Mouse (Mus musculus): ENCODE results near the gene Slc7a4.
"Not testable (repeated sequence)": the region's sequence is repeated elsewhere in the genome, so short reads cannot be mapped to it uniquely, and the experiment has no call there.

Slc7a4 gene

DNA sequence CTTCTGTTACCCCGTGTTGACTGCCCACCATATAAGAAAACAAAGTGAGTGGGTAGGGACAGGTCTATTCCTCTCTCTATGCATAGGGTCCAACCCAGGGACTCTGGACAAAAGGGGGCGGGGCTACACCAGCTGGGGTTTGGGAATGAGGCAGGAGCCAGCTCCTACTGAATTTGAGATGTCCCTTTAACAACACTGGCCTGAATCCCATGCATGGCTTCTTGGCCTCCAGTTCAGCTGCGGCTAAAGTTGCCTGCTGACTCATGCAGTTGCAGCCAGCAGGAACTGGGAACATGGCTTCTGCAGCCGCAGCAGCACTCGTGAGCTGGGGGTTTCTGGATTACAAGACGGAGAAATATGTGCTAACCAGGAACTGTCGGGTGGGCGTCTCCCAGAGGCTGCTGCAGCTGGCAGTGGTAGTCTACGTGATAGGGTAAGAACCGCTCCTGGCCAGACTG is 21.2 kb downstream of the Slc7a4 start, which contains the start of gene P2rx6:
P2rx6 (plus strand) TSS at position 135 of the 458 bp plus-strand sequence.
- no peak for DNase-seq (ENCODE audit: low spot score in 2 of 2)

DNA sequence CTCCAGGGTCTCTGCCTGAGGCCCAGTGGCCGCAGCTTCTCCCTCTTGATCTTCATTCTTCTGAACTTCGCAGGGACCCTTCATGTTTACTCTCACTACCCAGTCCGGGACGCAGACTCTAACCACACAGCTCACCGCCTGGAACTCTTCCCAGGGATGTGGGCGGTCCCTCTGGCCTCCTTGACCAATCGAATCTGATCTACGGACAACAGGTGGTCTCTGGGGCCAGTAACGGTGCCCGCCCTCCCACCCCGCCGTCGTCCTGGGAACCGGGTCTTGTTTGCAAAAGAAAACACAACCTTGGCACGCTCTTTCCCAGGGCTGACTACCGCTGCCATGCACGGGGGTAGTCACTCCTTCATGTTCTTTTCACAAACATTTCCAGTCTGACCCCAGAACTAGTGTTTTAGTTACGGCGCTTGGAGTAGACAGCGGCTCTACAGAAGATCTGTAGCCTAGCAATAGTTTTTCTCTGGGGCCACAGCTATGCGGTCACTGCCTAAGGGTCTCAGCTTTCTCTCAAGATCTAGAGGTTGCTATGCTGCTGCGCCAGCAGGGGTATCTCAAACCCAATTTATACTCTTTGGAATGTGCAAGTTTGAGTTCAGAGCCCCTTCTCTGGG is 21.8 kb downstream of the Slc7a4 start, which contains the start of gene Lrrc74b:
Lrrc74b (minus strand) TSS at position 120 of the 623 bp plus-strand sequence.
- DNase-seq (ENCODE audit: low spot score in 2 of 2), result no peak

DNA sequence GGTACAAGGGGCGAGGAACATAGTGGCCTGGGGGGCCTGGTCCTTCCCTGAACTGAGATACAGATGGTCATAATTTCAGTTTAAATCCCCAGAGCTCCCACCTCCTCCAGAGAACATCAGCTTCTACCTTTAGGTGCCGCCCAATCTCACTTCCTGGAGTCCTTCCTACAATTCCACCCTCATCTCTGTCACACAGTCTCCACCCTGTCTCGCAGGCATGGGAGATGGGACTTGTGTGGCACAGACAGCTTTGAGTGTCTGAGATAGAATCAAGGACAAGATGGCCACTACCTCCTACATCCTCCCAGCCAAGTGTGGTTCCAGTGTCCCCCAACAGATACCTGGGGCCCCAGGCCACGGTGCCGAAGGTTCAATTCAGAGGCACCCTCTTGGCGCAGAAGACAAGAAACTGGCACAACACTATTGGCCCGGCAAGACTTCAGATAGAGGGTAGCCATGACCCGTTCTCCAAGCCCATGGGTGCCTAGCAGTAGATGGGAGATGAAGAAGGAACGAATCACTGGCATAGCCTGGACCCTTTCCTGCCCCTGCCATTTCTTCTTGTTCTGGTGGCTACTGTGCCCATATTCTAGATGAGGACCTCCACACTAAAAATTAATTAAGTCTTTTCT is 23.5 kb downstream of the Slc7a4 start:
- DNase-seq (ENCODE audit: low spot score in 2 of 2), result no peak

- DNase-seq (ENCODE audit: low spot score in 2 of 2), result no peak
These were observed 24.2 kb downstream of the Slc7a4 start for GRCm38 (mm10) chr16:17558811-17559210.

DNA sequence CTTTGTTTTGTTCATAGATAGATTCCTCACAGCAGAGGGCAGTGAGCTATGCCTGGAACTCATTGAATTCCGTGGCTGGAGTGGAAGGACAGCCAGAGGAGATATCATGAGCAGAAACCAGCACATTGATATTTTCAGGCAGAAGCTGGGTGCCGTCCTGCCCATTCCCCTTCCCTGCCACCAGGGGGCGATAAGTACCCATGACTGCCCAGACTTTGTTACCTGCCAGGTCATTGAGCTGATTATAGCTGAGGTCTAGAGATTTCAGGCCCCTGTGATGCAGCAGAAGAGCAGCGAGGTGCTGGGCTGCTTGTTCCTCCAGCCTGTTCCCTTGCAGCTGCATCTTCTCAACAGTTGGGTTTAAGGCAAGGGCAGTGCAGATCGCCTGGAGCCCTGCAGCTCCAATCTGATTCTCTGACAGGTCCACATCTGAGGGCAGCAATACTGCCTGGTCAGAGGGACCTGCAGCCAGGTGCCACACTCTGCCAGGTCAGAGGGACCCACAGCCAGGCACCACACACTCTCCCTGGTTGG is 25.0 kb downstream of the Slc7a4 start:
- DNase-seq (ENCODE audit: low spot score in 2 of 2), result peak; percentile 35 to 47

GRCm38 (mm10) chr16:17556907-17557306 is 26.1 kb downstream of the Slc7a4 start:
- no peak for DNase-seq (ENCODE audit: low spot score in 2 of 2)

DNA sequence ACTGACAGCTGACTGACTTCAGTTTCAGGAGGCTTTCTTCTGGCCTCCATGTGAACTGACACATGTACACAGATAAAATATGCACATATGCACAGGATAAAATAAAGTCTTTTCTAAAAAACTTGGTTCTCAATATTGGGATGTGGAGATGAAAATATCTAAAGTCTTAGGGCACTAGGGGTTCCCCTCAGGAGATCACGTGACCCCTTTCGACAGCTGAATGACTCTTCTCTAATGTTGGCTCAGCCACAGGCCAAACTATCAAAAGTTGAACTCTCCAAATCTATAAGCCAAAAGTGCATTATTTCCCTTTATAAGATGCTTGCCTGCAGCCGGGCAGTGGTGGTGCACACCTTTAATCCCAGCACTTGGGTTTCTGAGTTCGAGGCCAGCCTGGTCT is 26.8 kb downstream of the Slc7a4 start:
- no peak for DNase-seq (ENCODE audit: low spot score in 2 of 2)

GRCm38 (mm10) chr16:17554702-17555101 is 28.3 kb downstream of the Slc7a4 start:
- not testable (repeated sequence) for DNase-seq (ENCODE audit: low spot score in 2 of 2)

GRCm38 (mm10) chr16:17553910-17554685 is 28.9 kb downstream of the Slc7a4 start:
- DNase-seq (ENCODE audit: low spot score in 2 of 2), result peak; percentile 65 to 73

- no peak for DNase-seq (ENCODE audit: low spot score in 2 of 2)
These were observed 30.2 kb downstream of the Slc7a4 start for GRCm38 (mm10) chr16:17552837-17553236.

- DNase-seq (ENCODE audit: low spot score in 2 of 2), result no peak
These were observed 40.4 kb downstream of the Slc7a4 start for GRCm38 (mm10) chr16:17542632-17543031.

DNA sequence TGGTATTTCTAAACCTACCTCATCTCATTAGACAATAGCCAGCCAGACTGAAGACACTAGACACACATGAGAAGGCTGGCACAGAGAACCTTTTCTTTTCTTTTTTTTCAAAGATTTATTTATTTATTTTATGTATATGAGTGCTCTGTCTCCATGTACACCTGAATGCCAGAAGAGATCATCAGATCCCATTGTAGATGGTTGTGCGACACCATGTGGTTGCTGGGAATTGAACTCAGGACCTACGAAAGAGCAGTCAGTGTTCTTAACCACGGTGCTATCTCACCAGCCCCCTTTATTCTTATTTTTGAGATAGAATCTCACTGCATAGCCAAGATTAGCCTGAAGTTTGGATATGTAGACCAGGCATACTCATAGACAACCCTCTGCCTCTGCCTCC is 46.4 kb downstream of the Slc7a4 start:
- no peak for DNase-seq (ENCODE audit: low spot score in 2 of 2)

GRCm38 (mm10) chr16:17532676-17533329 is 50.2 kb downstream of the Slc7a4 start:
- DNase-seq (ENCODE audit: low spot score in 2 of 2), result no peak

GRCm38 (mm10) chr16:17532271-17532670 is 50.7 kb downstream of the Slc7a4 start:
- DNase-seq (ENCODE audit: low spot score in 2 of 2), result peak; percentile 34 to 42

GRCm38 (mm10) chr16:17530640-17531288 is 52.2 kb downstream of the Slc7a4 start, which contains the start of gene Thap7:
Gene Thap7, minus strand, starts transcription at chr16:17531136.
- peak; percentile 95 to 97 for DNase-seq (ENCODE audit: low spot score in 2 of 2)

DNA sequence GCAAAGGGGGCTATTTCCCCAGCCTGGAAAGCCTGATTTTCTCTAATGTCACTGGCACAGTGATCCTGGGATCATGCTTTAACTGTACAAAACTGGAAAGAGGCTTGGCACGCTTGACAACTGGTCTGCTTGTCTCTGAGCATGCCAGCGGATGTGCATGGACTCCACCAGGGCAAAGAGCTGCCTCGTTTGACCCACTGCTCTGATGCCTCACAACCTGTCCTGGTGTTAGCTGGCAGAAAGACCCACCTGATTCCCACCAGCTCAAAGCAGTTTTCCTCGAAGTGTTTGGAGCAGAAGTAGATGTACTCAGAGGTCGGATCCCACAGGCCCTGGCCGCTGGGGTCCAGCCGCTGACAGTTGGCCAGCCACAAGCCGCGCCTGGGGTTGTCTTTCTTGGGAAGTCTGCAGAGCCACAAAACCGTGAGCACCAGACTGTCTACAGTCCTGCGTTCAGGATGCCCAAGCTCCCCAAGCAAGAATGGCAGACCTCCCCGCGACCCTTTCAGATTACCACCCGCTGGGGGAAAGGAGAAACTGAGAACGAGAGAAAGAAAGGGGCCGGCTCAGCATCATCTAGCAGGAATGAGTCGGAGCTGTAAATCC is 52.9 kb downstream of the Slc7a4 start:
- no peak for DNase-seq (ENCODE audit: low spot score in 2 of 2)

GRCm38 (mm10) chr16:17528276-17528675 is 54.7 kb downstream of the Slc7a4 start:
- DNase-seq (ENCODE audit: low spot score in 2 of 2), result no peak

GRCm38 (mm10) chr16:17527606-17528005 is 55.4 kb downstream of the Slc7a4 start:
- no peak for DNase-seq (ENCODE audit: low spot score in 2 of 2)

DNA sequence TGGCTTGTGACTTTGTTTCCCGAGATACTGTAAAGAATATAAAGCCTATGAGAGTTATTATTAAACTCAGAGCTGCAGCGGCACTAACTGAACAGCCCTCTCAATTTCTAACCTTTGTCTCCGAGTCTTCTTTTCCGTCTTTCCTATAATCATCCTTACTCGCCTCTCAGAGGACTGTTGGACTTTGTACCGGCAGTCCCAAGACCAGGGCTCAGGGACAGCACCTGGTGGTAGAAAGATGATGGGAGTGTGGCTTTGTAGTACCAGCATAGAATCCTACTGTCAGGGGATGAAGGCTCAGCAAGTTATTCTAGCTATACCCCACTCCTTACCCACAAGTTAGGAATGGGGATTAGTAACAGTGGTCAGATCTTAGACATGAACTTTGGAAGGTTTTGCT is 56.8 kb downstream of the Slc7a4 start:
- no peak for DNase-seq (ENCODE audit: low spot score in 2 of 2)

DNA sequence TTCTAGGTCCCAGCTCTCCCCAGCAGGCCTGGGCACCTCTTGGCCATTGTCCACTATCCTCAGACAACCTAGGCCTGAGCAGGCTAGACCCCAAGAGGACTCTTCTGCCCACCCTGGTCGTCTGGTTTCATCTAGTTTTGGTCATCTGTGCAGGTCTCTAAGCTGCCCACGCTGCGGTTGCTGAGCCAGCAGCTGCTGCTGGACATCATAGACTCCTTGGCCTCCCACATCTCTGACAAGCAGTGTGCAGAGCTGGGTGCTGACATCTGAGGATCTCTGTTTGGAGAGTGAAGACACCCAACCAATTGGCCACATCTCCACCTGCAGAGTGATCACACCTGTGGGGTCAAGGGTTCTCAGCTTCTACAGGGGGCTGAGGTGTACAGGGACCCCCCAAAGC is 57.5 kb downstream of the Slc7a4 start:
- no peak for DNase-seq (ENCODE audit: low spot score in 2 of 2)

DNA sequence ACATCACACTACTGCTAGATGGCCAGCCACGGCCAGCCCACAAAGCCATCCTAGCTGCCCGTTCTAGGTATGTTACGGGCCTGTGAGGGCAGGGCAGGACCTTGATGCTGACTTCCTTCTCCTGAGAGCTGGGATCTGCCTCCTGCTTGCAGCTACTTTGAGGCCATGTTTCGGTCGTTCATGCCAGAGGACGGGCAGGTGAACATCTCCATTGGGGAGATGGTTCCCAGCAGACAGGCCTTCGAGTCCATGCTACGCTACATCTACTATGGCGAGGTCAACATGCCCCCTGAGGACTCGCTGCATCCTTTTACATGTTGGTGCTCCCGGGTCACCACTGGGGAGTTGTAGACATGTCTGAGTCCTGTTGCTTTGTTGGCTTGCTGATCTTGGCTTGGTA is 58.9 kb downstream of the Slc7a4 start:
- DNase-seq (ENCODE audit: low spot score in 2 of 2), result no peak

Measured in spleen, postnatal 36 days (tissue).